Mouse (Mus musculus): Measurements from ENCODE around the gene Ubac2.
"Not testable (repeated sequence)": the region's sequence is repeated elsewhere in the genome, so short reads cannot be mapped to it uniquely, and the experiment has no call there.

Gene Ubac2

GRCm38 (mm10) chr14:121878176-121878858, at the start of gene Ubac2:
Gene Ubac2, plus strand, starts transcription at chr14:121878620.
- peak; percentile 94 to 99 for DNase-seq (ENCODE audit: low spot score in 2 of 2)

GRCm38 (mm10) chr14:121829816-121830442, 48.5 kb upstream of the Ubac2 start:
- DNase-seq (ENCODE audit: low spot score in 2 of 2) = no peak

GRCm38 (mm10) chr14:121833001-121833520, 45.4 kb upstream of the Ubac2 start:
- DNase-seq (ENCODE audit: low spot score in 2 of 2) = no peak

- no peak for DNase-seq (ENCODE audit: low spot score in 2 of 2)
Measured at GRCm38 (mm10) chr14:121838161-121838560, 40.3 kb upstream of the Ubac2 start.

- DNase-seq (ENCODE audit: low spot score in 2 of 2) = no peak
Measured at GRCm38 (mm10) chr14:121840217-121840616, 38.2 kb upstream of the Ubac2 start.

GRCm38 (mm10) chr14:121844486-121844885, 33.9 kb upstream of the Ubac2 start:
- DNase-seq (ENCODE audit: low spot score in 2 of 2) = no peak

- DNase-seq (ENCODE audit: low spot score in 2 of 2) = no peak
Measured at GRCm38 (mm10) chr14:121851231-121851630, 27.2 kb upstream of the Ubac2 start.

GRCm38 (mm10) chr14:121852531-121852930, 25.9 kb upstream of the Ubac2 start:
- no peak for DNase-seq (ENCODE audit: low spot score in 2 of 2)

- peak; percentile 37 to 85 for DNase-seq (ENCODE audit: low spot score in 2 of 2)
Measured at GRCm38 (mm10) chr14:121865162-121865561, 13.3 kb upstream of the Ubac2 start.

- no peak for DNase-seq (ENCODE audit: low spot score in 2 of 2)
Measured at GRCm38 (mm10) chr14:121866574-121866973, 11.8 kb upstream of the Ubac2 start.

- DNase-seq (ENCODE audit: low spot score in 2 of 2) = no peak
Measured at GRCm38 (mm10) chr14:121869111-121869510, 9.3 kb upstream of the Ubac2 start.

GRCm38 (mm10) chr14:121872760-121873159, 5.7 kb upstream of the Ubac2 start:
- no peak for DNase-seq (ENCODE audit: low spot score in 2 of 2)

GRCm38 (mm10) chr14:121873172-121873571, 5.2 kb upstream of the Ubac2 start:
- DNase-seq (ENCODE audit: low spot score in 2 of 2) = no peak

- no peak for DNase-seq (ENCODE audit: low spot score in 2 of 2)
Measured at GRCm38 (mm10) chr14:121873646-121874045, 4.8 kb upstream of the Ubac2 start.

- DNase-seq (ENCODE audit: low spot score in 2 of 2) = not testable (repeated sequence)
Measured at GRCm38 (mm10) chr14:121876190-121876589, 2.2 kb upstream of the Ubac2 start.

- DNase-seq (ENCODE audit: low spot score in 2 of 2) = no peak
Measured at GRCm38 (mm10) chr14:121876860-121877259, 1.6 kb upstream of the Ubac2 start.

- no peak for DNase-seq (ENCODE audit: low spot score in 2 of 2)
Measured at GRCm38 (mm10) chr14:121877640-121878039, 780 bp upstream of the Ubac2 start.

- DNase-seq (ENCODE audit: low spot score in 2 of 2) = no peak
Measured at GRCm38 (mm10) chr14:121878859-121879206, 413 bp downstream of the Ubac2 start.

- DNase-seq (ENCODE audit: low spot score in 2 of 2) = no peak
Measured at GRCm38 (mm10) chr14:121879266-121879840, 933 bp downstream of the Ubac2 start.

GRCm38 (mm10) chr14:121881211-121881610, 2.8 kb downstream of the Ubac2 start:
- no peak for DNase-seq (ENCODE audit: low spot score in 2 of 2)

GRCm38 (mm10) chr14:121884150-121884797, 5.9 kb downstream of the Ubac2 start:
- DNase-seq (ENCODE audit: low spot score in 2 of 2) = no peak

GRCm38 (mm10) chr14:121893747-121894146, 15.3 kb downstream of the Ubac2 start:
- no peak for DNase-seq (ENCODE audit: low spot score in 2 of 2)

All from spleen, postnatal 10 days (tissue).